Mouse (Mus musculus): Measurements from ENCODE around the gene Cd300ld.
"Not testable (repeated sequence)": the region's sequence is repeated elsewhere in the genome, so short reads cannot be mapped to it uniquely, and the experiment has no call there.

Gene Cd300ld

DNA sequence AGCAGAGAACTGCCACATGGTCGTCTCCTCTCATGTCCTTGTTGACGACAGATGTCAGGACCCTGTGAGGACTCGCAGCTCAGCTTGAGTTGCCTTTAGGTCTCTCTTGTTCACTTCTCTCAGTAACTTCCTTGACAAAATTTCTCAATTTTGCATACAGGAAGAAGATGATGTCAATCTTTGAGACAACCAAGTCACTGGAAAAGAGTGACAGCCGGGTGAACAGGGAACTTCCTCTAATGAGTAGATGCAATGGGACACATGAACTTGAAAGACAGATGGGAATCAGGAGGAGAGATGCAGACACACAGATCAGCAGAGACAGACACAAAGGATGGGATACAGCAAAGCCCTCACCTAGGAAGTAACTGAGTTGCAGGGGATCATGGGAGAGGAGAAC, at the start of gene Cd300ld:
Gene Cd300ld, minus strand, starts transcription at position 130 of the 400 bp plus-strand sequence.
- DNase-seq: no peak

DNA sequence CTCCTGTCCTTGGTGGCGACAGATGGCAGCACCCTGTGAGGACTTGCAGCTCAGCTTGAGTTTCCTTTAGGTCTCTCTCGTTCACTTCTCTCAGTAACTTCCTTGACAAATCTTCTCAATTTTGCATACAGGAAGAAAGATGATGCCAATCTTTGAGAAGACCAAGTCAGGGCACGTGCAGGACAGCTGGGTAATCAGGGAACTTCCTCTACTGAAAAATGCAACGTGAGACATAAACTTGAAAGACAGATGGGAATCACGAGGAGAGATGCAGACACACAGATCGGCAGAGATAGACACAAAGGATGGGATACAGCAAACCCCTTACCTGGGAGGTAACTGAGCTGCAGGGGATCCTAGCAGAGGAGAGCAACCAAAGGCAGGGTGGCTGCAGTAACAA, 47.9 kb upstream of the Cd300ld start, which contains the start of gene Cd300ld5:
Gene Cd300ld5, minus strand, starts transcription at position 101 of the 400 bp plus-strand sequence.
- DNase-seq: not testable (repeated sequence)

GRCm38 (mm10) chr11:115026912-115027311, 37.2 kb upstream of the Cd300ld start, which contains the start of gene Cd300ld4:
Gene Cd300ld4, minus strand, starts transcription at chr11:115027012.
- not testable (repeated sequence) for DNase-seq

DNA sequence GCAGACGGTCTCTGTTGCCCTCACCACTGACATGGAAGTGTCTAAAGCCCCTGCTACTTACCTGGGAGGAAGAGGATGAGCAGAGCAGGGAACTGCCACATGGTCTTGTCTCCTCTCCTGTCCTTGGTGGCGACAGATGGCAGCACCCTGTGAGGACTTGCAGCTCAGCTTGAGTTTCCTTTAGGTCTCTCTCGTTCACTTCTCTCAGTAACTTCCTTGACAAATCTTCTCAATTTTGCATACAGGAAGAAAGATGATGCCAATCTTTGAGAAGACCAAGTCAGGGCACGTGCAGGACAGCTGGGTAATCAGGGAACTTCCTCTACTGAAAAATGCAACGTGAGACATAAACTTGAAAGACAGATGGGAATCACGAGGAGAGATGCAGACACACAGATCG, 26.4 kb upstream of the Cd300ld start, which contains the start of gene Cd300ld2:
Gene Cd300ld2, minus strand, starts transcription at position 101 of the 400 bp plus-strand sequence.
- not testable (repeated sequence) for DNase-seq

GRCm38 (mm10) chr11:115004070-115004469, 14.3 kb upstream of the Cd300ld start:
- DNase-seq: no peak

DNA sequence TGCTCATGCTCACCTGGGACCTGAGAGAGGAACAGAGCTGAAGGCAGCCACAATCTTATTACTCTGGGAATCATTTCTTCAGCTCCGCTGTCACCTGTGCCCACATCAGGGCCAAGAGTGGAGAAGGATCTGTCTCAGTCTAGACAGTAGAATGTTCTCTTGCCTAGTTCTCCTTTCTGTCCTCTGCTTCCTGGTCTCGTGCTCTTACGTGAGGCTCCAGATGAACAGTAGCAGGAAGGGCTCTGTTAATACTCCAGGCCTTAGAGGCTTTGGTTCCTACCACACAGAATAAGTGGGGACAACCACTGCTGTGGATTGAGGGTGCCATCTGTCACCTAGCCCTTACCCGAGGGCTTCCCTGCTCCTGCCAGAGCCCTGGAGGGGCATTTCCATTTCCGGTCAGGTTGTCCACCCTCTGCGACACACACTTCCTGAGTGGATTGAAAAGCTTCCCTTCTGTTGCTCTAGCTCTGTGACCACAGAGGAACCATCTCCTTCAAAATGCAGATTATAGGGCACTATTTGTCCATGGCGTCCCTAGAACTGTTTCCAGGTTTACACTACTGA, 11.8 kb upstream of the Cd300ld start, which contains the start of gene Cd300c2:
Gene Cd300c2, minus strand, starts transcription at position 407 of the 567 bp plus-strand sequence.
- no peak for DNase-seq

DNA sequence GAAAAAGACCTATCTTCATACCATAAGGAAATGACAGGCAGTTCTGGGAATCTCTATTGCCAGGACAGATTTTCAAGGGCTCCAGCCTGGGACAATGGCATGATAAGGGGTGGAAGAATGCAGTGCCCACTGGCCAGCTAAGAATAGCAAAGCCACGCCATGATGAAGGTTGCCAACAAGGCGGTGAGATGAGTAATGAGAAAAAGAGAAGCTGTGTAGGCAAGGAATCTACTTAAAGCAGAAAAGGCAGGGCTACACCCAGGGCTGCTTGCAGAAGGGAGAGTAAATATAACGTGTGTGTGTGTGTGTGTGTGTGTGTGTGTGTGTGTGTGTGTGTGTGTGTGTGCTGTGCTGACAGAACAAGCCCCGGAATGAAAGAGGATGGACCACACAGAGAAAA, 7.9 kb downstream of the Cd300ld start:
- no peak for DNase-seq

DNA sequence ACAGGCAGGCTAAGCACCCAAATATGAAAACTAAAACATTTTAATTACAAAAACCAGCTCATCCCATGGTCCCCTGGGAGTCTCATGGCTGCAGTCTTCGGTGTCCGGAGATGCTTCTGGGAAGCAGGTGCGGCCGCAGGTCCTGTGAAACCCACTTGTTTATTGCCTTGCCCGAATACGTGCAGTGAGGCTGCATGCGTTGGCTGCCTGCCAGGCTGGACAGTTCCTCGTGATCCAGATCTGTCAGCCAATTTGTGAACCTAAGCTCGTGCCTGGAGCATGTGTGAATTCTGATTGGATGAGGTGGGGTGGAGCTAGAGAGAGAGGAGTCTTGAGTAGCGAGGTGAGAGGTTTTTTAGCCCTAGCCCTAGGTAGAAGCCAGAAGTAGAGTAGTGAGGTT, 17.0 kb downstream of the Cd300ld start:
- no peak for DNase-seq

GRCm38 (mm10) chr11:114968752-114969207, 20.9 kb downstream of the Cd300ld start, which contains the start of gene Cd300c:
Gene Cd300c, minus strand, starts transcription at chr11:114969157.
- DNase-seq: peak; percentile 3

- peak; percentile 21 for DNase-seq
Observed at GRCm38 (mm10) chr11:114965182-114965828, 24.4 kb downstream of the Cd300ld start.

DNA sequence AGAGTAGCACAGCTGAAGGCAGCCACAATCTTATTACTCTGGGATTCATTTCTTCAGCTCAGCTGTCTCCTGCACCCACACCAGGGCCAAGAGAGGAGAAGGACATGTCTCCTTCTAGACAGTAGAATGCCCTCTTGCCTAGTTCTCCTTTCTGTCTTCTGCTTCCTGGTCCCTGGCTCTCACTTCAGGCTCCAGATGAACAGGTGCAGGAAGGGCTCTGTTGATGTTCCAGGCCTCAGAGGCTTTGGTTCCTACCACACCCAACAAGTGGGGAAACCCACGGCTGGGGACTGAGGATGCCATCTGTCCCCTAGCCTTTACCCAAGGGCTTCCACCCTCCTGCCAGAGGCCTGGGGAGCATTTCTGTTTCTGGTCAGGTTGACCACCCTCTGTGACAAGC, 29.4 kb downstream of the Cd300ld start:
- DNase-seq: no peak

DNA sequence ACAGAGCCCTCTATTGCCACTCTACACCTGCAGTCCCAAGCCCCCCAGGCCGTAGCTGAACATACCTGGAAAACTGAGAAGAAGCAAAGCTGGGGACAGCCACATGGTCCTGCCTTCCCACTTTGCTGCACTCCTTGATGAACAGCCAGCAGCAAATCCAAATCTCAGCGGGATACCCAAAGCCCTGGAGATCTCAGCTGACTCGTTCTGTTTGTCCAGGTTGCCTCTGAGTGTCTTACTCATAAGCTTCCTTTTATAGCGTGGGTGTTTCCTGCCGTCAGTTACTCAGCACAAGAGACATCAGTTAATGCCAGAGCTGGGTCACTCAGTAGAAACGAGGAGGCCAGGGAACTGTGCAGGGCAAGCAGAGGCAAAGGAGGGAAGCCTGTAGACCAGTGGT, 55.6 kb downstream of the Cd300ld start, which contains the start of gene Cd300lb:
Gene Cd300lb, minus strand, starts transcription at position 243 of the 400 bp plus-strand sequence.
- no peak for DNase-seq

DNA sequence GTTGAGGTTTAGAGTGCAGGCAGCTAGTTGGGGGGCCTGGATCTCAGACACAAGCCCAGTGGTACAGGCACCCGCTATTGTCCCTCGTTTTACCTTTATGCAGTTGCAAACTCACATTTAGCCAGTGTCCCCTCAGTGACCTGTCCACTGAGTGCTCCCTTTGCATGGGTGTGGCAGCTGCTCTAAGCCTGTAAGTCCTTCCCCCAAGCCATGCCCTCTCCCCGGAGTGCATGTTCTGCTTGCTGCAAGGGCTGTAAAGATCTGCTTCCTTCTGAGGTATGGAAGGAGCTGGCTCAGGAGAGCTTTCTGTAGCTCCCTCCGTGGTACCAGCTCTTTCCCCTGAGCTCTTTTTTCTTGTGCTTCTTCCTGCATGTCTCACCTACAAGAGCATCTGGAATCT, 56.1 kb downstream of the Cd300ld start:
- DNase-seq: no peak
